Mouse (Mus musculus) liver, embryonic 14.5 days (tissue): ENCODE data around the gene Vcl.

Experiments
- CTCF ChIP-seq: IDR thresholded peaks from 2 replicates; pipeline ENCODE4 v1.5.1; 2016; ENCODE audit warnings: antibody characterized with exemption, low read depth, control low read depth
- EP300 ChIP-seq: IDR thresholded peaks from 2 replicates; pipeline ENCODE4 v1.6.1; 2016; ENCODE audit warnings: antibody characterized with exemption, low read depth

DNA sequence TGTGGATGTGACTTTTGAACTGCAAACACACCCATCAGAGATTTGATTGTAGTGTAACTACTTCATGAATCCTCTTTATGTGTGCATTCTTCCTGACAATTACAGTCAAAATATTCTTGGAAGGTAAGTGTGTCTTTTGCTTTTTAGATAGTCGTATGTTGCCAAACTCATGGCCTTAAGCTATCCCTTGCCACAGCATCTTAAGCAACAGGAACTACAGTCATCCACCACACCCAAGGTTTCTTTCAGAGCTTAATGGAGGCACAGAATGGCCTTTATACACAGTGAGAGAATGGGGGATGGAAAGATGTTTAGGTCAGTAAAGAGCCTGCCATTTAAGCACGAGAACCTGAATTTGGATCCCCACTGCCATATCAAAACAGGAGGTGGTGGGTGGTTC, 118.6 kb downstream of the Vcl start:
- TF ChIP-seq CTCF: no peak
- no peak for TF ChIP-seq EP300
